ENCODE assay signal across 26 mouse cellular contexts in genomic region chr7:57635687-57636086, GRCm38 (mm10).
DNase-seq lines count a peak whose midpoint lies in the region; ATAC-seq and TF ChIP-seq lines count a peak whose summit lies in the region.
"Had no signal": no experiment of that assay in that cellular context is flagged by ENCODE, and none has a peak within 500 bp of the region (broad histone marks: within the 10 kb centered on the region; RNA-seq: fewer than 3 reads in every experiment).

No protein-coding gene starts in this region.

- H3K4me1 ChIP-seq in kidney, embryonic 16.5 days (ENCODE audit: insufficient read depth, low read length), result no peaks in the 10 kb centered on the region
- H3K4me1 ChIP-seq in cortical plate, adult 2 months (ENCODE audit: control insufficient read depth, insufficient read depth, low read length), result peaks cover 10% of the 10 kb centered on the region
- H3K4me1 ChIP-seq: forebrain, embryonic 10.5 days; forebrain, embryonic 13.5 days; heart, embryonic 10.5 days; heart, embryonic 13.5 days; hindbrain, embryonic 12.5 days had no signal

- no peaks in the 10 kb centered on the region for H3K9me3 ChIP-seq in kidney, embryonic 16.5 days (ENCODE audit: low read length)
- H3K9me3 ChIP-seq: forebrain, embryonic 10.5 days; forebrain, embryonic 13.5 days; heart, embryonic 10.5 days; heart, embryonic 13.5 days; hindbrain, embryonic 12.5 days had no signal

- no peak for TF ChIP-seq POLR2A in cortical plate, adult 2 months (IDR thresholded peaks at IDR 0.05; ENCODE audit: extremely low read depth, insufficient read depth, low read length)

- DNase-seq in embryo, embryonic 10 days (ENCODE audit: low spot score), result peak; percentile 11
- DNase-seq in embryo, embryonic 11 days, result no peak
- DNase-seq in kidney, adult 9 months, result peak; percentile 22
- no peak for DNase-seq in kidney, postnatal 36 days
- no peak for DNase-seq in kidney, postnatal 10 days
- DNase-seq in cerebellum, adult 11 months, result no peak
- DNase-seq: adrenal gland, adult 8-10 months; adrenal gland, postnatal 25 days; cerebellum, adult 18-20 months; cerebellum, adult 9-10 months; cerebellum, postnatal 14 days; gastrocnemius, postnatal 10 days; gastrocnemius, postnatal 36 days; heart, adult 2 months; heart, postnatal 14 days; heart, postnatal 4 days had no signal

- peak; percentile 71; the same call in 1 of the 2 replicates for ATAC-seq in kidney, embryonic 16.5 days (ENCODE audit: low FRiP score, low TSS enrichment)
- ATAC-seq: activated CD4-positive, CD25-positive, alpha-beta regulatory T cell, adult 4 months; forebrain, embryonic 13.5 days; forebrain, embryonic 16.5 days; hindbrain, embryonic 16.5 days had no signal

- no peak for TF ChIP-seq CTCF in cortical plate, adult 2 months (IDR thresholded peaks at IDR 0.05; ENCODE audit: extremely low read depth, insufficient read depth, low read length)

- no peak overlapping the region for H3K4me2 ChIP-seq in kidney, embryonic 16.5 days (replicated peaks; ENCODE audit: low read depth, low read length)
- H3K4me2 ChIP-seq: forebrain, embryonic 13.5 days; heart, embryonic 13.5 days; hindbrain, embryonic 12.5 days had no signal

- 20% methylated on average over 4 of the region's 4 CpGs for WGBS in kidney, embryonic 16.5 days

- H3K36me3 ChIP-seq in kidney, embryonic 16.5 days (ENCODE audit: insufficient read depth, low read length), result no peaks in the 10 kb centered on the region
- H3K36me3 ChIP-seq: forebrain, embryonic 10.5 days; heart, embryonic 10.5 days; heart, embryonic 13.5 days; hindbrain, embryonic 12.5 days had no signal

- H3K9ac ChIP-seq in kidney, embryonic 16.5 days (replicated peaks; ENCODE audit: low read length), result no peak overlapping the region
- H3K9ac ChIP-seq: forebrain, embryonic 13.5 days; heart, embryonic 13.5 days; hindbrain, embryonic 12.5 days had no signal

- H3K27me3 ChIP-seq in kidney, embryonic 16.5 days (ENCODE audit: insufficient read depth, low read length), result no peaks in the 10 kb centered on the region
- H3K27me3 ChIP-seq: forebrain, embryonic 13.5 days; heart, embryonic 13.5 days; hindbrain, embryonic 12.5 days had no signal

- no peak overlapping the region for H3K27ac ChIP-seq in kidney, embryonic 16.5 days (ENCODE audit: low read length)
- peak overlapping the region; percentile 7; the same call in 1 of the 2 replicates for H3K27ac ChIP-seq in cortical plate, adult 2 months (ENCODE audit: insufficient read depth, low read length)
- H3K27ac ChIP-seq: forebrain, embryonic 10.5 days; forebrain, embryonic 13.5 days; heart, adult 2 months; heart, embryonic 10.5 days; heart, embryonic 13.5 days; hindbrain, embryonic 12.5 days had no signal

- H3K4me3 ChIP-seq in kidney, embryonic 16.5 days (ENCODE audit: low read length), result no peak overlapping the region
- no peak overlapping the region for H3K4me3 ChIP-seq in cortical plate, adult 2 months (ENCODE audit: insufficient read depth, low read length)
- H3K4me3 ChIP-seq: forebrain, embryonic 10.5 days; forebrain, embryonic 13.5 days; heart, adult 2 months; heart, embryonic 10.5 days; heart, embryonic 13.5 days; hindbrain, embryonic 12.5 days had no signal

Comparison
In these comparisons a context has a peak if more than half of its experiments do, and no peak if none do; other contexts are left out.
1. DNase-seq: peak in embryo, embryonic 10 days (single experiment) and kidney, adult 9 months (single experiment); none in embryo, embryonic 11 days (single experiment), kidney, postnatal 36 days (0 of 2), kidney, postnatal 10 days (single experiment) and cerebellum, adult 11 months (single experiment).